Mouse (Mus musculus) CD4-positive, CD25-positive, alpha-beta regulatory T cell, adult 2 months (primary cell): ENCODE data around the gene Nfkbib.

ENCODE experiments used
- DNase-seq: peaks from one replicate; pipeline ENCODE4 v3.0.0-alpha.2; 2012; ENCODE audit warnings: low read depth, low spot score

Gene Nfkbib

DNA sequence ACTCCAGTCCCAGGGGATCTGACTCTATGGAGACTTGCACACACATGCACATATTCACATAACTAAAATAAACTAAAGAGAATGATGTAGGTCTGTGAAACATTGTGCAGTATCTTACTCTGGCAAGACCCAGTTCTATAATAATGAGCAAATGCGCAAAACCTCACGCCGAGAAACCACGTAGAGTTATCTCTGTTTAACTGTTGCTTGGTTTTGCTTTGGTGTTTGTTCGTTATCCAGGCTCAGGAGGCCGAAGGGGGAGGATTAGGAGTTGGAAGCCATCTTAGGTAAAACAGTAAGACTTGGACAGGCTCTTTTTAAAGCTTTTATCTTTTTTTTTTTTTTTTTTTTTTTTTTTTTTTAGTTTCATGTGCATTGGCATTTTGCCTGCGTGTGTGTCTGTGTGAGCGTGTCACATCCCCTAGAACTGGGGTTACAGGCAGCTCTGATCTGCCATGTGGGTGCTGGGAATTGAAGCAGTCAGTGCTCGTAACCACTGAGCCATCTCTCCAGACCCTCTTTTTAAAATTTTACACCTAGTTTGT lies 2.2 kb upstream of the Nfkbib start:
- no peak for DNase-seq

DNA sequence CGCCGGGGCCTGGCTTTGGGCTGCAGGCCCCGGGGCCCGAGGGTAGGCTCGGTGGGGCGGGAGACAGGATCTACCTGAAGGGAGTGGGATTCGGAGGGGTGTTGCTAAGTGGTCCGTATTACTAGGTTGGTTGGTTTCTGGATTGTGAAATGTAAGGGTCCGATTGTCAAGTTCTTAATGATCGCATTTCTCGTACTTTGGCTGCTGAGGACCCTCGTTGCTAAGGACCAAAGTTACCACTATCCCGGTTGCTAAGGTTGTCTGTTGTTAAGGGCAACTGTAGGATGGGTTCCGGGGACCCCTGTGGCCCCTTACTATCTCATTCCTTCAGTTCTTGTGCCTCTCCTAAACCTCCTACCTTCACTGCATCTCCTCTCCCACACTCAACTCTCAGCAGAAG lies 402 bp downstream of the Nfkbib start:
- no peak for DNase-seq

- peak; percentile 97 for DNase-seq
These were observed 986 bp downstream of the Nfkbib start, which contains the start of gene Sirt2 for GRCm38 (mm10) chr7:28766173-28766879. Sirt2 (plus strand) TSS chr7:28766735.

- no peak for DNase-seq
These were observed 2.1 kb downstream of the Nfkbib start for GRCm38 (mm10) chr7:28765211-28765610.

DNA sequence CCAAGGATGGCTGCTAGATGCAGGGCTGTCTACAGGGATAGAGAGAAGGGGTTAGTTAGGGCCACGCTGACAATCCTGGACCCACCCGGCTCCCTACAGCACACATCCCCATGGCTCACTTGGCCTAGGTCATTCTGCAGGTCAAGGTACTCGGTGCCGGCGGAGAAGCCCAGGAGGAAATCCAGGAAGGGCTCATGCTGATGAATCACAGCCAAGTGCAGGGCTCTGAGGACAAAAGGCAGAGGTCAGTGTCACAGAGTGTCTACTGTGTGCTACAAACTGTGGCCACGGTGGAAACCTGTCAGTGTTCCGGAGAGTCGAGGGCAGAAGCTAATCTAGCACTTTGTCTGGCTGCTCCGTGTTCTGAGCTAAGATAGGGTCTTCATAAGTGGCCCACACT lies 5.4 kb downstream of the Nfkbib start:
- no peak for DNase-seq

DNA sequence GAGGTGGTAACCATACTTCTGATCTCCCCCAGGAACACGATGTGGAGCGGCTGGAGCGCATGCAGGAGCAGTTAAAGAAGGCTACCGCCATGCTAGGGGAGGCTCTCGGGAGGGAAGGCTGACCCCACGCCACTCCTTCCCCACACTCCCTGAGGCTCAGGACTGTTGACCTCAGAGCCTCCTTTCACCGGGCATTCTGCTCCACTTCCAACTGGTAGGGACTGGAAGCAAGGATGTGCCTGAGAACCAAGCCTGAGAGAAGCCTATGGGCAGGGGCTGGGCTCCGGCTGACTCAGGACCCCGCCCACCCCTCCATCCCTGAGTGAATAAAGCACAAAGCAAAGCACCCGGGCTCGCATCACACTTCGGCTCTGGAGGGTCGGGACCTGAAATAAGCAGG lies 8.7 kb downstream of the Nfkbib start:
- DNase-seq: no peak

GRCm38 (mm10) chr7:28756079-28756478 lies 11.2 kb downstream of the Nfkbib start, which contains the start of gene Ccer2:
Ccer2 (plus strand) TSS chr7:28756174.
- no peak for DNase-seq

DNA sequence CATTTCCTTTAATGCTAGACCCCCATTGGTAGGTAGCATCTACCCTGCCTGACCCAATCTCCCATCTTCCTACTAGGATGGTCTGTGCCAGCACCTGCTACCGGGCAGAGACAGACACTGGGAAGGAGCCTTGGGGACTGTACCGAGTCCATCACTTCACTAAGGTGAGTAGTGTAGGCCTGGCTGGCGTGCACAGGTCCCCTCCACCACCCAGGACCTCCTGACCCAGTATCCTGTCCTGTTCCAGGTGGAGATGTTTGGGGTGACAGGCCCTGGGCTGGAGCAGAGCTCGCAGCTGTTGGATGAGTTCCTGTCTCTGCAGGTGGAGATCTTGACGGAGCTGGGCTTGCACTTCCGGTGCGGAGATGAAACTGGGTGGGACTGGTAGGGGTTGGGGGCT lies 17.4 kb downstream of the Nfkbib start:
- DNase-seq: no peak

- DNase-seq: peak; percentile 96
These were observed 25.4 kb downstream of the Nfkbib start, which contains the start of the genes Mrps12 and Sars2 for GRCm38 (mm10) chr7:28741709-28742438. Mrps12 (minus strand) TSS chr7:28741820. Sars2 (plus strand) TSS chr7:28741992.

GRCm38 (mm10) chr7:28741368-28741708 lies 26.0 kb downstream of the Nfkbib start:
- DNase-seq: no peak

GRCm38 (mm10) chr7:28740949-28741348 lies 26.4 kb downstream of the Nfkbib start:
- DNase-seq: peak; percentile 37

DNA sequence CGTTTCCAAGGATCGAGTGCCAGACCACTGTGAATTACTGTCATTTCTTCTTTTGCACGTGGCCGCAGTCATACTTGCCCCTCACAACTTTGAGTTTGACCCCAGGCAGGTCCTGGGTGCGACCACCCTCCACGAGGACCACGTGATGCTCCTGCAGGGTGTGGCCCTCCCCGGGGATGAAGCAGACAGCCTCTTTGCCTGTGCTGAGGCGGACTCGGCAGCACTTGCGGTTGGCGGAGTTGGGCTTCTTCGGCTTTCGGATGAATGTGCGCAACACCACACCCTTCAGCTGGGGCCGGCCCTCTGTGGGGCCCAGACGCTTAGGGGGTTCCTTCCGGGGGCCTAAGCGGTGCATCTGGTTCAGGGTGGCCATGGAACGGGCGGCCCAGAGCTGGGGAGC lies 27.5 kb downstream of the Nfkbib start:
- no peak for DNase-seq

GRCm38 (mm10) chr7:28735701-28736100 lies 31.6 kb downstream of the Nfkbib start:
- no peak for DNase-seq

DNA sequence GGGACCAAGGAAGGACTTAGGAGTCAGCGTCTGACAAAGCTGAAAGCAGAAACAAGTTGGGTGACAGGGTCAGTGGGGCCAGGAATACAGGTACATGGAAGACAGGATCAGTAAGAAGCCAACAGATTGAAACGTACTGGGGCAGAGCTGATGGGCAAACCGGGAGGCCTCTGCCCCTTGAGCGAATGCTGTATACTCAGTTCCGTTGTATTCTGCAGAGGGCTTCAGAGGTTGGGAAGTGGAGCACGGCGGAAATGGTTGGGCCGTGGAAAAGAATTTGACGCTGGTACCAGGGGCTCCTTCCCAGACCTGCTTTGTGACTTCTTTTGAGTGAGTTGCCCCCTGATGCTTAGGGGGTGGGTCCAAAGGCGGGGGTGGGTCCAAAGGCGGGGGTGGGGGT lies 34.1 kb downstream of the Nfkbib start:
- DNase-seq: no peak

DNA sequence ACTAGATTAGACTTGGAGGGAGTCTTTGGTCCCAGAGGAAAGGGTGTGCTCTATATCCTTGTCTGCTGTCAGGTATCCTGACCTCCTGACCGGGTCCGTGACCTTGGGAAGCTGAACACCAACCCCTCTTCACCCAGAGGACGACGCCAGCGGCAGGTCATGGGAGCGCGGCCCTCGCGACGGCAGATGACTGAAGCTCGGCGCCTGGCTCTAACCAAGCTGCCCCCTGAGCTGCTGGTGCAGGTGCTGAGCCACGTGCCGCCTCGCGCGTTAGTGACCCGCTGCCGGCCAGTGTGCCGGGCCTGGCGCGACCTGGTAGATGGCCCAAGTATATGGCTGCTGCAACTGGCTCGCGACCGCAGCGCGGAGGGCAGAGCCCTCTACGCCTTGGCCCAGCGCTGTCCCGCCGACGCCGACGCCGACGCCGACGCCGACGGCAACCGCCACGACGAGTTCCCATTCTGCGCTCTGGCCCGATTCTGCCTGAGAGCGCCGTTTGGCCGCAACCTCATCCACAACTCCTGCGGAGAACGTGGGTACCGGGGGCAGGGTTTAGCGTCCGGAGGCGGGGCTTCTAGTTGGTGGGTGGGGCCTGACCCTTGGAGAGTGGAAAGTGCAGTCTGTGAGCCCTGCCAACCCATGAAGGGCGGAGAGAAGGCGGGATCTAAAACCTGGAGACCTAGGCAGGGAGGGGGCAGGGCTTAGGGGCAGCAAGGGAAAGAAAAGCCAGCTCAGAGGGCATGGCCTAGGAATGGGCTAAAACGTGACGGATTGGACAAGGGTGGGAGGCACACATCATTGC lies 34.8 kb downstream of the Nfkbib start:
- peak; percentile 82 for DNase-seq

- DNase-seq: no peak
These were observed 39.5 kb downstream of the Nfkbib start for GRCm38 (mm10) chr7:28727649-28728340.

GRCm38 (mm10) chr7:28726600-28726999 lies 40.7 kb downstream of the Nfkbib start:
- DNase-seq: peak; percentile 90

DNA sequence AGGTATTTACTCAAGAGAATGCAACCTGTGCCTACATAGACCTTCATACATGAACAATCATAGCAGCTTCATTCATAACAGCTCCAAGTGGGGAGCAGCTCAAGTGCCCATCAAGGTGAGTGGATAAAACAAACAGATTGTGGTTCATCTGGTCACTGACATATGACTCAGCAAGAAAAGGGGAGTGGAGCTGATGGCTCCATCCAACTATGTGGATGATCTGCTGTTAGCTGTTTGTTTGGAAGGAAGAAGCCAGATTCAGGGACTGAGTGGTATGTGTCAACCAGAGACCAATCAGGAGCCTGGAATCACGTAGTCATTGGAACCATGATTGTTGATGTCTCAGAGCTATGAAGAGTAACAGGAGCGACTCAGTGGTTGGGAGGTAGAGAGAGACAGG lies 42.7 kb downstream of the Nfkbib start:
- no peak for DNase-seq

GRCm38 (mm10) chr7:28722079-28722478 lies 45.2 kb downstream of the Nfkbib start:
- DNase-seq: peak; percentile 49

GRCm38 (mm10) chr7:28720753-28721537 lies 46.4 kb downstream of the Nfkbib start:
- no peak for DNase-seq

DNA sequence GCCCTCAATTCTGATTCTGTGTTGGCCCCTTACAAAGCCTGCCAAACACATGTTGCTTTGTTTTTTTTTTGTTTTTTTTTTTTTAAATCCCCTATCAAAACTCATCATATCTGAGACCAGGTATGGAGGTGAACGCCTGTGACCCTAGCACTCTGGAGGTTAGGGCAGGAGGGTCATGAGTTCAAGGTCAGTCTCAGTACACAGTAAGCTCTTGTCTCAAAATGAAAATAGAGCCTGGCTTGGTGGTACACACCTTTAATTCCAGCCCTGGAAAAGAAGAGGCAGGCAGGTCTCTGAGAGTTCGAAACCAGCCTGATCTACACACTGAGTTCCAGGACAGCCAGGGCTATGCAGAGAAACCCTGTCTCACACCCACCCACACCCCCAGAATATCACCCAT lies 47.7 kb downstream of the Nfkbib start:
- no peak for DNase-seq
